Mouse (Mus musculus) liver, embryonic 16.5 days (tissue): ENCODE measurements at regions not wholly inside any gene's neighbourhood (a gene's known extent, or its start where the extent isn't known, plus 50 kb on each side); places are given as distances from the start of the nearest gene placed in this dataset.

Source experiments
- ATAC-seq: fragments of 200-750 bp; cut with Nextera tagmentation; 2 replicates; pipeline ENCODE4 v1.8.0; 2017; ENCODE audit warnings: low read depth, mild to moderate bottlenecking, moderate number of reproducible peaks, moderate library complexity
- H3K27ac ChIP-seq: fragments of 300-500 bp; sonication (generic); 2 replicates; pipeline ENCODE4 v1.5.1; 2014; ENCODE audit warnings: mild to moderate bottlenecking, low read length
- H3K27me3 ChIP-seq: fragments of 300-500 bp; sonication (generic); 2 replicates; pipeline ENCODE4 v1.6.1; 2014; ENCODE audit warnings: low read depth, low read length, mixed read lengths; ENCODE audit not compliant: control insufficient read depth, insufficient read depth
- H3K36me3 ChIP-seq: fragments of 300-500 bp; sonication (generic); 2 replicates; pipeline ENCODE4 v1.6.1; 2014; ENCODE audit warnings: mild to moderate bottlenecking; ENCODE audit not compliant: control insufficient read depth, insufficient read depth
- H3K4me1 ChIP-seq: fragments of 300-500 bp; sonication (generic); 2 replicates; pipeline ENCODE4 v1.6.1; 2014; ENCODE audit warnings: low read depth, low read length, mixed read lengths; ENCODE audit not compliant: control insufficient read depth
- H3K4me2 ChIP-seq: fragments of 300-500 bp; sonication (generic); 2 replicates; pipeline ENCODE4 v1.6.1; 2014; ENCODE audit warnings: low read depth, low read length, mixed read lengths
- H3K4me3 ChIP-seq: fragments of 300-500 bp; sonication (generic); 2 replicates; pipeline ENCODE4 v1.5.1; 2014; ENCODE audit warnings: low read depth, mild to moderate bottlenecking, low read length
- H3K9ac ChIP-seq: fragments of 300-500 bp; sonication (generic); 2 replicates; pipeline ENCODE4 v1.6.1; 2014; ENCODE audit warnings: low read depth, low read length
- H3K9me3 ChIP-seq: fragments of 300-500 bp; sonication (generic); replicated peaks from 2 replicates; pipeline ENCODE4 v1.6.1; 2016; ENCODE audit warnings: low read length; ENCODE audit not compliant: control insufficient read depth
- WGBS: fragments of 180-500 bp; shearing (Covaris S2); extraction: QIAGEN DNeasy Blood & Tissue Kit; methylation state at CpG from one replicate; pipeline ENCODE4 v1.1.7; 2014; ENCODE audit not compliant: insufficient replicate concordance; 5-methylcytosine and 5-hydroxymethylcytosine counted together

GRCm38 (mm10) chr13:73034065-73034831, 226.0 kb upstream of the Irx4 start:
- 29% methylated on average over 10 of the region's 10 CpGs for WGBS
- Histone ChIP-seq H3K9me3 (no peaks in the 10 kb centered on the region), H3K27me3 (no peaks in the 10 kb centered on the region), H3K4me2 (no peak overlapping the region), H3K36me3 (no peaks in the 10 kb centered on the region), H3K4me3 (no peak overlapping the region), H3K9ac (no peak overlapping the region), H3K4me1 (no peaks in the 10 kb centered on the region), H3K27ac (no peak overlapping the region)
- ATAC-seq: no peak

DNA sequence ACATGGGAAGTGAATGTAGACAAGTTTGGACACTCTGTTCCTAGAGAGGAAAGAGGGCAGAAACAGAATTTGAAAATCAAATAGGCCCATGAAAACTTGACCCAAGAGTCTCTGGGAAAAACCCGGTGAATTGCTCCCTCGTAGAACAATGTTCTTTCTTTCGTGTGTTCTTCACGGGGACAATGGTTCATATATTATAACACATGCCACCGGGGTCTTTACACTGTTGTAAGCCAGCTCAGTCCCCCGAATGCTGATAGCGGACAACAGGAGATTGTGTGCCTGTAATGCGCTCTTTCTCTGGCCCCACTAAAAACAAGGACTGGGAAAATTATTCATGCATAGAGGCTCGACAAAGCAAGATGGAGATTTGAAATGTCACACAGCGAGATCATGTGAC, 225.4 kb upstream of the Irx4 start:
- H3K4me2 ChIP-seq: no peak overlapping the region
- H3K27me3 ChIP-seq: no peaks in the 10 kb centered on the region
- 61% methylated on average over 10 of the region's 10 CpGs for WGBS
- no peak for ATAC-seq
- H3K4me3 ChIP-seq: no peak overlapping the region
- H3K9ac ChIP-seq: no peak overlapping the region
- no peaks in the 10 kb centered on the region for H3K36me3 ChIP-seq
- H3K27ac ChIP-seq: no peak overlapping the region
- H3K9me3 ChIP-seq: no peaks in the 10 kb centered on the region
- H3K4me1 ChIP-seq: no peaks in the 10 kb centered on the region

DNA sequence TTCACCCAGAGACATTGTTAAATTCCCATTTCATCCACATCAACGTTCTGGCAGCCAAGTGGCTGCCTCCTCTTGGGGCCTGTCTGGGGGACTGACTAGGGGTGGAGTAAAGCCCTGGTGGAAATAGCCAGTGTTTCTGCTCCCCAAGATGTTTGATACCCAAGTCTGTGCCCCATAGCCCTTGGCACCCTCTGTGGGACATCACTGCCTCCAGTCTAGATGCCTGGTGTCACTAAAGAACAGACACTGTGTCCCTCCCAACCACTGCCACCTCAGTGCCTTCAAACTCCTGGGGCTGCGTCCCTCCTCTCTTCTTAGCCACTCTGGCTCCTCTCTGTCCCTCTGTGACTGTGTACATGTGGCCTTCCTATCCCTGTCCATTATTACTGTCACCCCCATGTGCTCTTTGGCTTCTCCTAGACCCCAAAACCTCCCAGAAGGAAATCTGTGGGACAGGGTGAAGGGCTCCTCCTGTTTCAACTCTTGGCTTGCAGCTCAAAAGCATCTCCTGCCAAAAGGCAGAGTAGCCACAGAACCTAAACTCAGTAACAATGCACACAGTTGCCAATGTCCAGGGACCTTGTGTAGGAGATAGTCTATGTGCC, 224.8 kb upstream of the Irx4 start:
- WGBS: 36% methylated on average over 2 of the region's 2 CpGs
- no peak overlapping the region for H3K27ac ChIP-seq
- H3K4me1 ChIP-seq: no peaks in the 10 kb centered on the region
- no peaks in the 10 kb centered on the region for H3K9me3 ChIP-seq
- H3K4me3 ChIP-seq: no peak overlapping the region
- no peak for ATAC-seq
- no peaks in the 10 kb centered on the region for H3K27me3 ChIP-seq
- H3K36me3 ChIP-seq: no peaks in the 10 kb centered on the region
- no peak overlapping the region for H3K4me2 ChIP-seq
- H3K9ac ChIP-seq: no peak overlapping the region

GRCm38 (mm10) chr13:73039731-73040130, 220.5 kb upstream of the Irx4 start:
- WGBS: 63% methylated on average over 5 of the region's 5 CpGs
- no peaks in the 10 kb centered on the region for H3K27me3 ChIP-seq

GRCm38 (mm10) chr13:73041233-73042040, 218.8 kb upstream of the Irx4 start:
- H3K27me3 ChIP-seq: no peaks in the 10 kb centered on the region
- 45% methylated on average over 14 of the region's 14 CpGs for WGBS

More at GRCm38 (mm10) chr13:73039731-73040130, 220.5 kb upstream of the Irx4 start:
- Histone ChIP-seq H3K27ac (no peak overlapping the region), H3K9me3 (no peaks in the 10 kb centered on the region), H3K36me3 (no peaks in the 10 kb centered on the region), H3K4me1 (no peaks in the 10 kb centered on the region), H3K9ac (no peak overlapping the region), H3K4me2 (no peak overlapping the region), H3K4me3 (no peak overlapping the region)
- ATAC-seq: no peak

GRCm38 (mm10) chr13:73069840-73070530, 190.3 kb upstream of the Irx4 start:
- Histone ChIP-seq H3K9ac (no peak overlapping the region), H3K27me3 (no peaks in the 10 kb centered on the region), H3K27ac (no peak overlapping the region), H3K36me3 (no peaks in the 10 kb centered on the region), H3K4me1 (no peaks in the 10 kb centered on the region), H3K4me3 (no peak overlapping the region), H3K4me2 (no peak overlapping the region), H3K9me3 (no peaks in the 10 kb centered on the region)
- 69% methylated on average over 13 of the region's 13 CpGs for WGBS
- no peak for ATAC-seq

More at GRCm38 (mm10) chr13:73041233-73042040, 218.8 kb upstream of the Irx4 start:
- H3K36me3 ChIP-seq: no peaks in the 10 kb centered on the region
- no peak overlapping the region for H3K4me2 ChIP-seq
- H3K4me3 ChIP-seq: no peak overlapping the region
- no peak for ATAC-seq
- H3K27ac ChIP-seq: no peak overlapping the region
- H3K9ac ChIP-seq: no peak overlapping the region
- no peaks in the 10 kb centered on the region for H3K4me1 ChIP-seq
- H3K9me3 ChIP-seq: no peaks in the 10 kb centered on the region

GRCm38 (mm10) chr13:73070531-73070908, 189.8 kb upstream of the Irx4 start:
- H3K4me3 ChIP-seq: no peak overlapping the region
- 66% methylated on average over 7 of the region's 7 CpGs for WGBS
- no peak for ATAC-seq

DNA sequence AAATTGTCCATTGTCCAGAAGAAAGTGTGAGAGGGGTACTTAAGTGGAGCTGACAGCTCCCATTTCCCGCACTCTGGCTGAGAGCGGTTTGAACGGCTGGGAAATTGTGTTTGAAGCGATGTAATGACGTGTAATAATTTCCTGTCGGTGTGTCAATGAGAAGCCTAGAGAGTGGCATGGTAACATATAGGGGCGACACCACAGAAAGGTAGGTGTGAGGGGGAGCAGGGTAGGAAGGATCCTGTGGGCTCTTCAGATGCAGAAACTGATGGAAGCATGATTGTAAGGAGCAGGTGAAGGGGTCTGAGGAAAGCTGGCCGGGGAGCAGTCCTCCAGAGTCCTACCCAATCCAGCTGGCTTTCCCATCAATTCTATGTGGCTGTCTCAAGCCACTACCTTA, 189.2 kb upstream of the Irx4 start:
- no peaks in the 10 kb centered on the region for H3K9me3 ChIP-seq
- no peak overlapping the region for H3K27ac ChIP-seq
- no peaks in the 10 kb centered on the region for H3K36me3 ChIP-seq
- no peaks in the 10 kb centered on the region for H3K27me3 ChIP-seq
- no peak overlapping the region for H3K9ac ChIP-seq
- no peaks in the 10 kb centered on the region for H3K4me1 ChIP-seq
- WGBS: 65% methylated on average over 8 of the region's 8 CpGs
- H3K4me2 ChIP-seq: no peak overlapping the region
- H3K4me3 ChIP-seq: no peak overlapping the region
- ATAC-seq: no peak

More at GRCm38 (mm10) chr13:73070531-73070908, 189.8 kb upstream of the Irx4 start:
- Histone ChIP-seq H3K9me3 (no peaks in the 10 kb centered on the region), H3K4me1 (no peaks in the 10 kb centered on the region), H3K27me3 (no peaks in the 10 kb centered on the region), H3K4me2 (no peak overlapping the region), H3K9ac (no peak overlapping the region), H3K36me3 (no peaks in the 10 kb centered on the region), H3K27ac (no peak overlapping the region)
